9 mouse cellular contexts compared by ENCODE assay signal in the genomic region with DNA sequence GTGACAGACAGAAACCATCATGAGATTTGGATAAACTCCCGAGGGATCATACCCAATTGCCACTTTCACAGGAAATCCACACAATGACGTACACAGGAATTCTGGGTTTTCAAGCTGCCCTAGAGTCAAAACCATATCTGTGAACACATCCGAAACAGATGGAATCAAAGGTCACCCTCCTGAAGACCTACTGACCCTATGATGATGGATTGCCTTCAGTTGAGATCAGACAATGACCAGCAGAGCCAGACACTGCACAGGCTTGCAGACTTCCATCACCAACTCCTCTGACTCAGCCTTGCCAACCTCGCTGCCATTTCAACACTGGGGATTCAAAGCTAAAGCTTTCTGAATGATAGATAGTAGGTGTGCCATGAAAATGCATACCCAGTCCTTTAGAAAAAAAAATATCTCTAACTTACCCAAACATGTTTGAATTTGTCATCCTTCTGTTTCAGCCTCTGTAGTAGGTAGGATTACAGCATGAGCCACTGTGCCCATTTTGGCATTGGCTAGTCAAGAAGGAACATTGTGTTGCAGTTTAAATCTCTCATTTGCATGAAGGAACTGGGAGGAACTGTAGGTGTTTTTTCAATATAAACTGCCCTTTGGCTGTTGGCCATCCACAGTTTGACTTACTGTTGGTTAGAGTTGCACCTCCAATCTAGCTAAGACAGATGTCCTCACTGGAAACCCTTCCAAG.
"Had no signal": no experiment of that assay in that cellular context is flagged by ENCODE, and none has a peak within 500 bp of the region (broad histone marks: within the 10 kb centered on the region; RNA-seq: fewer than 3 reads in every experiment).

No protein-coding gene starts in this region.

- DNase-seq: kidney, adult 8-10 months; kidney, postnatal 36 days; liver; lung, adult 2 months; lung, postnatal 36 days; retina, postnatal 1 day; right cerebral cortex, postnatal 14 days; thymus, adult 2 months; thymus, postnatal 25 days had no signal
